Mouse (Mus musculus) layer of hippocampus, adult 11-12 months (tissue): Measurements from ENCODE around the gene Ms4a8a.
"Not testable (repeated sequence)": the region's sequence is repeated elsewhere in the genome, so short reads cannot be mapped to it uniquely, and the experiment has no call there.

Source experiments
- DNase-seq: peaks from one replicate; pipeline ENCODE4 v3.0.0; 2022; ENCODE audit warnings: low spot score

Ms4a8a gene

GRCm38 (mm10) chr19:11080934-11081333 lies at the start of gene Ms4a8a:
Ms4a8a (minus strand) TSS chr19:11081102.
- no peak for DNase-seq

- no peak for DNase-seq
These were observed 48.8 kb upstream of the Ms4a8a start for GRCm38 (mm10) chr19:11129702-11130101.

- DNase-seq = not testable (repeated sequence)
These were observed 40.1 kb upstream of the Ms4a8a start for GRCm38 (mm10) chr19:11121016-11121420.

DNA sequence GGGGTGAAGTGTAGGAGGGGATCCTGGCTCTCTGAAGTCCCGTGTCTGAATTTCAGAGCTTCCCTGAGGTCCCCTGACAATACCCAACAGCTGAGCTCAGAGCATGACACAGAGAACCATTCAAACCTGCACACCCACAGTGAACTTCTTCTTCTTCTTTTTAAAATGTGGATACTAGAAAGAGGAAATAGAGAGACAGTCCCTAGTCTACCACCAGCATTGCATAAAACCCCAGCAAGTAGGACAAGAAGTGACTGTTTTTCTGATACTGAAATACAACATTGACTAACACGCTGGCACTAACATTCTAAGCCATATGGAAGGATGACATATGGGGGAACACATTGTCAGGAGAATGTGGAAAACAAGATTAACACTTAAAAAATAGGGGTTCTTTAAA lies 38.4 kb upstream of the Ms4a8a start:
- peak; percentile 17 for DNase-seq

- DNase-seq = no peak
These were observed 26.8 kb upstream of the Ms4a8a start for GRCm38 (mm10) chr19:11107746-11108145.

DNA sequence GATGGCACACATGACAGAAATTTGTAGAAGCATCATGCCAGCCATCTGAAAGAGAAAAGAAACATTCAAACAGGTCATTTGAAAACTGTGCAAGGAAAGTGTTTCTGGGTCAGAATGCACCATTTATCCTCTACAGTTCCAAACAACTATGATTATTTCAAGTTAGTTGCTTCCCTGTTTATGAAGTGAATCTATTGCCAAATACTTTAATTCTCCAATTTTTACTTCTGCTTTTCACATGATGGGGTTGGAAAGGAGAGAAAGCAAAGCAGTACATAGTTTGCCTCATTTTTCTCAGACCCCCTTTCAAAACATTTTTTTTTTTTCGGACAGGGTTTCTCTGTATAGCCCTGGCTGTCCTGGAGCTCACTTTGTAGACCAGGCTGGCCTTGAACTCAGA lies 21.0 kb upstream of the Ms4a8a start:
- DNase-seq = no peak

DNA sequence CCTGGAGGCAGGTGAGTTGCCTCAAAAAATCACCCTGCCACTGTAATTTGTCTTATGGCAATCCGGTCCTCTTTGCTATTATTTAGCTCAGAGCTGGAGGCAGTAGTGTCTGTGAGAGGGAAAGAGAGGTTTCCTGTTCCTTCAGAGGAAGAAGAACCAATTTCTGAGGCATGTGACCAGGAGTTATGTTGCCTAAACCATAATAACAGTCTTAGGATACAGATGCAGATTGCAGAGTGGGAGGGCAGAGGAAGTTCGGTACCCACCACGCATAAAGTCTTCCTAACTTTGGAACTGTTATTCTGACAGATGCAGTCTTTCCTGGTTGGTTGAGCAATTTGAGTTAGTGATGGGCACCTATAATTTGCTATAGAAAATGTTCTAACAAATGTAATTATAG lies 17.5 kb upstream of the Ms4a8a start:
- DNase-seq = no peak

DNA sequence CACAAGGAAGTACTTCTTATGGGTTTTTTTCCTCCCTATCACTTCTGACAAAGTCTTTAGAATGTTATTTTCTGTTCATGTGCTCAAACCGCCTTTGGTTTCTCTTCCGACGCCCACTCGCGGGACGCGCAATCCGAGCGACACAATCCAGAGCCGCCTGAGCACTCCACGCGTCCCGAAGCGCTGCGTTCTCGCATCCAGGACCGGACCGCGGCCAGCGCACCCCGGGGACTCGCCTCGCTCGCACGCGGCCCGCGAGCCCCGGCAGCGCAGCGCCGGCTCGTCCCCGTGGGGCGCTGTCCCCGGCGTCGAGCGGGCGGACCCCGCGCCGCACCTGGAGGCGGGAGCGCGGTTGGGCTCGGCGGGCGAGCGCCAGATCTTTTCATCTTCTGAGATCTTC lies 11.2 kb upstream of the Ms4a8a start:
- not testable (repeated sequence) for DNase-seq

GRCm38 (mm10) chr19:11070364-11070763 lies 10.5 kb downstream of the Ms4a8a start:
- no peak for DNase-seq

- no peak for DNase-seq
These were observed 15.6 kb downstream of the Ms4a8a start for GRCm38 (mm10) chr19:11065202-11065875.

- DNase-seq = no peak
These were observed 20.0 kb downstream of the Ms4a8a start for GRCm38 (mm10) chr19:11060900-11061299.

DNA sequence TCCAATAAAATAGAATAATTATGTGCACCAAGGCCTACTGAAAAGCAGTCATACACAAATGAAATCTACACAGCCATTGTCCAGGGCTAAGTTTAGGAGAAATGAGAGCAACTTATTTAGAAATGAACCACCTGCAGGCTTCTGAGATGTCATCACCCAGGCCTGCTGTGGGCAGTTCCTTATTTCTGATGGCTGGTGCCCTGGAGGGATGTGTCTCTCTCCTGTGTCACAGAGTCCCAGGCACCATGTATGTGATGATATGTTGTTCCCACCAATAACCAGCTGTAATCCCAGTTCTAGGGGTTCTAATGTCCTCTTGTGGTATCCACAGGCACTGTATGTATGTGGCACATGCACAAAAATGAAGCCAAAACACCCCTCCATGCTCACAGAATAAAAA lies 20.9 kb downstream of the Ms4a8a start:
- DNase-seq = no peak

DNA sequence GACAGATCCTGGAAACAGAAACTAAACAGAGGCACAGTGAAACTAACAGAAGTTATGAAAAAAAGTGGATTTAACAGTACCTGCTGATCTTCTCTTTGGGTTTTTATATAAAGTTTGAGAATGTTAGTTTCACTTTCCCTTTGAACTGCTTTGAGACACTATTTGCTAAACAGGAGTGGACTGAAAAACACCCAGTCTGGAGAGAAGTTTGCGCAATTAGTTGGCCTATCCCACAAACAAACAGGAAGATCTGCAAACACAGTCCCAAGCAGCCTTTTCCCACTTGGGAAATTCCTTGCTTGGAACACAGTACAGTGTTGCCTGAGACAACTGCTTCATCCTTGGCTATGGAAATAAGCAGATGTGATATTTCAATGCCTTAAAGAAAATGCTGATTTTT lies 25.2 kb downstream of the Ms4a8a start:
- DNase-seq = not testable (repeated sequence)

DNA sequence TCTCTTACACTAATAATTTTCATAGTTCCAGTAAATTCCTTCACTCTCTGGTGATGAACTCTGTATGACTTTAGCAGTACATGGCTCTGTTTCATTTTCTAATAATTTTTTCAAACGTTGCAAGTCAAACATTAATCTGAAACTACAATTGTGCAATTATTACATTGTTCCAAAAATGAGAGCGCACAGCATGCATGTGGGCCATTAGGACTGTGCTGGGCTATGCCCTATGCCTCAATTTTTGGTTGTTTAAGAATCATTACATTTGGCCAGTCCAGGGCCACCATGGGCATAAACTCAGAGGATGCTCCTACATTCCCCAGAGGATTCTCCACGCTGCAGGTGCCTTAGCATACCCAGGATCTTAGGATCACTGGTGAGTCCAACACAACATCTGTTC lies 27.6 kb downstream of the Ms4a8a start:
- DNase-seq = no peak

DNA sequence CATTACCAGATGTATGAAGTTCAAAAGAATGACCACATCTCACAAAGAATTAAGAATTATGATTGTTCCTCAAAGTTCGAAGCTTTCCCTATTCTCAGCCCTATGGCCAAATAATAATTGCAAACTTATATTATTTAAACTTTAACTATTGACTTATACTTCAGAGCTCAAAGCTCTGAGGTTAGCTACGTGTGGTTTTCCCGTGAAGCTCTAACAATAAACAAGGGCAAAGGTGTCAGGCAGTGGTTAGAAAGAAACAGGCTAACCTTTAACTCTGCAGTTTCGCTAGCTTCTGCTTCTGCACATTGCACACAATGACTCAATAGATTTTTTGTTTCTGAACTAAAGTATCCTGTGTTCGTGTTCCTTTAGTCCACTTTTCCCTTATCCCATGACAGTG lies 28.0 kb downstream of the Ms4a8a start:
- DNase-seq = no peak

DNA sequence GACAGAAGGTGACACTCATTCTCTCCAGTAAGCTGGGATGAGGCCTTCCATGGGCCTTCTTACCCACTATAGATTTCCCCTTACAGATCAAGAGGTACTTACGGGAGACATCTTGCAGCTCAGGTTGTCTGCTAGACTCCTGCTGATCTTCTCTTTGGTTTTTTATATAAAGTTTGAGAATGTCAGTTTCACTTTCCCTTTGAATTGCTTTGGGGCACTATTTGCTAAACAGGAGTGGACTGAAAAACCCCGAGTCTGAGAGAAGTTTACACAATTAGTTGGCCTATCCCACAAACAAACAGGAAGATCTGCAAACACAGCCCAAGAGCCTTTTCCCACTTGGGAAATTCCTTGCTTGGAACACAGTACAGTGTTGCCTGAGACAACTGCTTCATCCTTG lies 30.6 kb downstream of the Ms4a8a start:
- no peak for DNase-seq

- no peak for DNase-seq
These were observed 31.5 kb downstream of the Ms4a8a start for GRCm38 (mm10) chr19:11049426-11049825.

DNA sequence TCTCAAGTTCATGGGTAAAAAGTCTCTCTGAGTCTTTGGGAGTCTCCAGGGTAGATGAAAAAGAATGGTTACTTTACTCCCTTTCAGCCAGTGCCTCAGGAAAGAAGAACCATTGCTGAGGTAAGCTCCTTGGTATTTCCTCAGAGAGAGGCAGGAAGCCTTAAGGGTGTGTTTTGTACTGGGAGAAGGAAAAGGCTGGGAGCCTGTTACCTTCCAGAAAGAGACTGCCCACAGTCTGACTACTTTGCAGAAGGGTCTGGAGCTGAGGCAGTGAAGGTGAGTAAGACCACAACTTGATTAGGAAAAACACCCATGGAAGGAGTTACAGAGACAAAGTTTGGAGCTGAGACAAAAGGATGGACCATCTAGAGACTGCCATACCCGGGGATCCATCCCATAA lies 32.4 kb downstream of the Ms4a8a start:
- no peak for DNase-seq

- DNase-seq = no peak
These were observed 32.9 kb downstream of the Ms4a8a start for GRCm38 (mm10) chr19:11048009-11048408.

DNA sequence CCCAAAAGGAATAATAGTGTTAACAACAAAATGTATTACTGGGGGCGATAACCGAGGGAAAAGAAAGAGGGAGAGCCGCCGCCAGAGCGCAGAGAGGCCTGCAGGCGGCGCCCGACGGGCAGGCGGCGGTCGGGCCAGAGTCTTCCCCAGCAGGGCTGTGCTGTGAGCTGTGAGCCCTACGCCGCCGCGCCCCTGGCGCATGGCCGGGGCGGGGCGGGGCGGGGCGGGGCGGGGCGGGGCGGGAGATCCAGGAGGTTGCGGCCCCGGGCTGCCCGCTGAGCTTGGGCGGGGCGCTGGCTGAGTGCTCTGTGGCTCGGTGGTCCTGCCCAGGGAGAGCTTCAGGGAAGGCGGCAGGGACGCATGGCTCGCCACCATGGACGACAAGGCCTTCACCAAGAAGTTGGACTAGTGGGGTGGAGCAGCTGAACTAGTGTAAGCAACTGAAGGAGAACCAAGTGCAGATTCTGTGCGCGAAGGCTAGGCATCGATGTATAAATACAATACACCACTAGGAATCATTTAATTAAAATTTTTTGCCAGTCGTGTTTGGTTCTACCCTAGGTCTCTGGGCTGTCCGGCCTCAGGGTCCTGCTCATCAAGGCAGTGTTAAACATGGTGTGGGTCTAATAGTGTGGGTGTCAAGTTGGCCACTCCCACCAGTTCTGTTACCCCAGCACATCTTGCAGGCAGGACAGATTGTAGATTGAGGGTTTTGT lies 35.7 kb downstream of the Ms4a8a start:
- DNase-seq = peak; percentile 45

- DNase-seq = no peak
These were observed 36.3 kb downstream of the Ms4a8a start for GRCm38 (mm10) chr19:11044671-11044995.

- DNase-seq = no peak
These were observed 43.3 kb downstream of the Ms4a8a start for GRCm38 (mm10) chr19:11037570-11037969.

DNA sequence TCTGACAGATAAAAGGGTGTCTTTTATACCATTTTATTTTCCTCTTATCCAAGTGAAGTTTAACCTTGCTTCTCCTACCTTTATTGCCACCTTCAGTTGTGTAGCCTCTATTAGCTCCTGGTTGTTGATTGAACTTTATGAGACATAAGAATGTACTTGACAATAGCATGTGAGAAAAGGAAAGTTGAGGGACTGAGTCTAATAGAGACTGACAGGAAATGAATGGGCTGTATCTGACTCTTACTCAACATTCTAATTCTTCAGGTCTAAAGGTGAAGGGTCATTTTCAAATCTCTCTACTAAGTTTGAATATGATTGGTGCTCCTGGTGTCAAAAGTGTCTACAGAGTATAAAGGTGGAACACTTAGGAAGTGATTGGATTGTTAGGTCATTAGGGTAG lies 58.5 kb downstream of the Ms4a8a start:
- DNase-seq = no peak

- DNase-seq = no peak
These were observed 63.0 kb downstream of the Ms4a8a start, which contains the start of gene Ms4a18 for GRCm38 (mm10) chr19:11017891-11018290. Ms4a18 (minus strand) TSS chr19:11018031.
